Mouse (Mus musculus) C2C12 (cell line): Measurements from ENCODE around the gene Stxbp1. TPM values are rescaled to one million over a fixed set of nuclear protein-coding genes. Genes with fewer than 3 reads are reported as not detected.
A peak's percentile ranks its signal among the peaks of the same experiment; 100 is the strongest.

Experiments
- H3K27me3 ChIP-seq: one replicate; pipeline ENCODE4 v1.6.1; 2011; ENCODE audit not compliant: control insufficient read depth, insufficient read depth, insufficient read length
- H3K36me3 ChIP-seq: one replicate; pipeline ENCODE4 v1.6.1; 2011; ENCODE audit not compliant: control insufficient read depth, insufficient read depth
- H3K4me3 ChIP-seq: one replicate; pipeline ENCODE4 v1.5.1; 2011; ENCODE audit warnings: mild to moderate bottlenecking, control low read depth; ENCODE audit not compliant: poor library complexity, insufficient read depth, severe bottlenecking
- H3K79me2 ChIP-seq: one replicate; pipeline ENCODE4 v1.6.1; 2011; ENCODE audit not compliant: control insufficient read depth, insufficient read depth
- H3K79me3 ChIP-seq: one replicate; pipeline ENCODE4 v1.6.1; 2011; ENCODE audit warnings: low read depth, control low read depth
- H3ac ChIP-seq: one replicate; pipeline ENCODE3; 2011; ENCODE audit warnings: low read depth; ENCODE audit not compliant: control insufficient read depth, insufficient read length
- CEBPB ChIP-seq: IDR thresholded peaks from one replicate; pipeline ENCODE4 v1.6.1; 2011; ENCODE audit warnings: low read depth, mild to moderate bottlenecking, control low read depth, moderate library complexity
- CTCF ChIP-seq: IDR thresholded peaks from one replicate; pipeline ENCODE4 v1.5.1; 2011; ENCODE audit not compliant: control insufficient read depth, insufficient read depth, insufficient read length
- FOSL1 ChIP-seq: IDR thresholded peaks from one replicate; pipeline ENCODE4 v1.8.0; 2011; ENCODE audit warnings: mild to moderate bottlenecking, low read length; ENCODE audit not compliant: poor library complexity, insufficient read depth, severe bottlenecking
- MAX ChIP-seq: IDR thresholded peaks from one replicate; pipeline ENCODE4 v1.6.1; 2011; ENCODE audit warnings: mild to moderate bottlenecking, control low read depth
- MYOD1 ChIP-seq: IDR thresholded peaks from one replicate; pipeline ENCODE4 v1.6.1; 2011; ENCODE audit warnings: low read depth; ENCODE audit not compliant: control insufficient read depth, insufficient read length
- MYOG ChIP-seq: IDR thresholded peaks from one replicate; pipeline ENCODE4 v1.6.1; 2011; ENCODE audit not compliant: control insufficient read depth, insufficient read length; ENCODE audit errors: extremely low read depth
- USF1 ChIP-seq: IDR thresholded peaks from one replicate; pipeline ENCODE4 v1.6.1; 2011; ENCODE audit warnings: low read depth, mild to moderate bottlenecking, control low read depth, moderate library complexity
- polyA plus RNA-seq: library from polyadenylated mRNA; unstranded; fragments of >200 nt; fragmentation: generic; extraction: Trizol; gene quantifications from one replicate; pipeline ENCODE4 v1.2.1, GENCODE M21; 2012; ENCODE audit warnings: missing spikeins

The Stxbp1 gene
- polyA plus RNA-seq, 1 experiment = 28.7 TPM

GRCm38 (mm10) chr2:32798251-32798962 is 48.6 kb downstream of the Stxbp1 start:
- Histone ChIP-seq H3K27me3 (no peaks in the 10 kb centered on the region), H3K36me3 (peaks cover 56% of the 10 kb centered on the region), H3ac (no peak overlapping the region), H3K4me3 (no peak overlapping the region), H3K79me2 (no peaks in the 10 kb centered on the region), H3K79me3 (no peaks in the 10 kb centered on the region)
- TF ChIP-seq CEBPB (no peak), USF1 (no peak), MAX (no peak), FOSL1 (no peak), MYOG (no peak), MYOD1 (no peak), CTCF (no peak)

- Histone ChIP-seq H3K4me3 (no peak overlapping the region), H3K79me2 (no peaks in the 10 kb centered on the region), H3ac (no peak overlapping the region), H3K27me3 (no peaks in the 10 kb centered on the region), H3K79me3 (no peaks in the 10 kb centered on the region), H3K36me3 (peaks cover 54% of the 10 kb centered on the region)
- TF ChIP-seq CTCF (no peak), CEBPB (no peak), MAX (no peak), MYOG (no peak), MYOD1 (no peak), FOSL1 (no peak)
Observed at GRCm38 (mm10) chr2:32795748-32796418, 51.2 kb downstream of the Stxbp1 start.

GRCm38 (mm10) chr2:32791297-32791696 is 55.7 kb downstream of the Stxbp1 start:
- peaks cover 20% of the 10 kb centered on the region for H3K36me3 ChIP-seq
- TF ChIP-seq CEBPB (peak; percentile 17), MAX (no peak)
- no peaks in the 10 kb centered on the region for H3K27me3 ChIP-seq
- H3ac ChIP-seq = no peak overlapping the region
- no peaks in the 10 kb centered on the region for H3K79me3 ChIP-seq
- no peaks in the 10 kb centered on the region for H3K79me2 ChIP-seq
- no peak overlapping the region for H3K4me3 ChIP-seq

GRCm38 (mm10) chr2:32788581-32788980 is 58.5 kb downstream of the Stxbp1 start:
- TF ChIP-seq CTCF (no peak), CEBPB (no peak), MAX (no peak), MYOG (no peak), MYOD1 (no peak), FOSL1 (no peak)
- no peaks in the 10 kb centered on the region for H3K79me3 ChIP-seq
- no peak overlapping the region for H3K4me3 ChIP-seq
- no peaks in the 10 kb centered on the region for H3K27me3 ChIP-seq
- no peak overlapping the region for H3ac ChIP-seq
- H3K79me2 ChIP-seq = no peaks in the 10 kb centered on the region
- H3K36me3 ChIP-seq = peaks cover 13% of the 10 kb centered on the region

GRCm38 (mm10) chr2:32787176-32787575 is 59.9 kb downstream of the Stxbp1 start:
- Histone ChIP-seq H3K79me3 (no peaks in the 10 kb centered on the region), H3K4me3 (no peak overlapping the region), H3ac (no peak overlapping the region), H3K79me2 (no peaks in the 10 kb centered on the region), H3K27me3 (no peaks in the 10 kb centered on the region), H3K36me3 (peaks cover 6% of the 10 kb centered on the region)
- no peak for TF ChIP-seq MYOD1

- H3K36me3 ChIP-seq = peaks cover 1% of the 10 kb centered on the region
- no peaks in the 10 kb centered on the region for H3K79me3 ChIP-seq
- no peak within 1 kb of the TSS for H3ac ChIP-seq
- H3K4me3 ChIP-seq = no peak within 1 kb of the TSS
- TF ChIP-seq USF1 (no peak), FOSL1 (no peak), CEBPB (no peak), MAX (no peak), CTCF (no peak), MYOD1 (no peak), MYOG (no peak)
- H3K79me2 ChIP-seq = no peaks in the 10 kb centered on the region
- H3K27me3 ChIP-seq = no peaks in the 10 kb centered on the region
Observed at GRCm38 (mm10) chr2:32784048-32784681, 62.9 kb downstream of the Stxbp1 start, which contains the start of gene Cfap157. Gene Cfap157, minus strand, starts transcription at chr2:32784428.
